Mouse (Mus musculus): ENCODE measurements around the gene Gm42791. TPM values are rescaled to one million over a fixed set of nuclear protein-coding genes. Genes with fewer than 3 reads are reported as not detected.

Gene Gm42791
- polyA plus RNA-seq, 1 experiment from 2014 or later, result 3.6 TPM

GRCm38 (mm10) chr5:148956898-148957535 is 37.9 kb downstream of the Gm42791 start:
- Histone ChIP-seq H3K4me1 (peaks cover 15% of the 10 kb centered on the region), H3K27ac (no peak overlapping the region), H3K9me3 (no peaks in the 10 kb centered on the region), H3K4me2 (replicated peaks) (no peak overlapping the region), H3K27me3 (replicated peaks) (no peaks in the 10 kb centered on the region), H3K9ac (no peak overlapping the region), H3K4me3 (no peak overlapping the region), H3K36me3 (no peaks in the 10 kb centered on the region)
- WGBS, result 64% methylated on average over 9 of the region's 9 CpGs
- no peak for ATAC-seq (ENCODE audit: low FRiP score, low read depth)

- Histone ChIP-seq H3K27me3 (replicated peaks) (no peaks in the 10 kb centered on the region), H3K9me3 (no peaks in the 10 kb centered on the region), H3K4me3 (no peak overlapping the region), H3K9ac (no peak overlapping the region), H3K4me2 (replicated peaks) (no peak overlapping the region), H3K36me3 (no peaks in the 10 kb centered on the region), H3K4me1 (peaks cover 15% of the 10 kb centered on the region), H3K27ac (no peak overlapping the region)
- 77% methylated on average over 9 of the region's 9 CpGs for WGBS
- ATAC-seq (ENCODE audit: low FRiP score, low read depth), result no peak
These were observed 38.9 kb downstream of the Gm42791 start for GRCm38 (mm10) chr5:148956091-148956490.

- ATAC-seq (ENCODE audit: low FRiP score, low read depth), result no peak
- Histone ChIP-seq H3K4me3 (no peak overlapping the region), H3K27me3 (replicated peaks) (no peaks in the 10 kb centered on the region), H3K4me2 (replicated peaks) (no peak overlapping the region), H3K9me3 (no peaks in the 10 kb centered on the region), H3K9ac (no peak overlapping the region), H3K4me1 (peaks cover 15% of the 10 kb centered on the region), H3K36me3 (no peaks in the 10 kb centered on the region), H3K27ac (no peak overlapping the region)
- 95% methylated on average over 6 of the region's 6 CpGs for WGBS
These were observed 39.4 kb downstream of the Gm42791 start for GRCm38 (mm10) chr5:148955575-148955974.

- Histone ChIP-seq H3K9ac (no peak overlapping the region), H3K36me3 (no peaks in the 10 kb centered on the region), H3K4me3 (no peak overlapping the region), H3K27me3 (replicated peaks) (no peaks in the 10 kb centered on the region), H3K4me2 (replicated peaks) (no peak overlapping the region), H3K27ac (no peak overlapping the region), H3K9me3 (no peaks in the 10 kb centered on the region), H3K4me1 (peaks cover 7% of the 10 kb centered on the region)
- 80% methylated on average over 22 of the region's 22 CpGs for WGBS
- no peak for ATAC-seq (ENCODE audit: low FRiP score, low read depth)
These were observed 40.5 kb downstream of the Gm42791 start for GRCm38 (mm10) chr5:148954314-148955060.

- Histone ChIP-seq H3K36me3 (no peaks in the 10 kb centered on the region), H3K27me3 (replicated peaks) (no peaks in the 10 kb centered on the region), H3K4me1 (no peaks in the 10 kb centered on the region), H3K27ac (no peak overlapping the region), H3K4me2 (replicated peaks) (no peak overlapping the region), H3K4me3 (no peak overlapping the region), H3K9me3 (no peaks in the 10 kb centered on the region), H3K9ac (no peak overlapping the region)
- 81% methylated on average over 5 of the region's 5 CpGs for WGBS
- ATAC-seq (ENCODE audit: low FRiP score, low read depth), result no peak
These were observed 41.8 kb downstream of the Gm42791 start for GRCm38 (mm10) chr5:148953098-148953497.

- 46% methylated on average over 6 of the region's 6 CpGs for WGBS
- no peak for ATAC-seq (ENCODE audit: low FRiP score, low read depth)
- Histone ChIP-seq H3K4me3 (no peak overlapping the region), H3K4me1 (no peaks in the 10 kb centered on the region), H3K36me3 (no peaks in the 10 kb centered on the region), H3K4me2 (replicated peaks) (no peak overlapping the region), H3K27me3 (replicated peaks) (no peaks in the 10 kb centered on the region), H3K9me3 (no peaks in the 10 kb centered on the region), H3K9ac (no peak overlapping the region), H3K27ac (no peak overlapping the region)
These were observed 42.5 kb downstream of the Gm42791 start for GRCm38 (mm10) chr5:148952419-148952818.

GRCm38 (mm10) chr5:148951360-148951759 is 43.6 kb downstream of the Gm42791 start:
- Histone ChIP-seq H3K9me3 (no peaks in the 10 kb centered on the region), H3K27ac (no peak overlapping the region), H3K4me1 (no peaks in the 10 kb centered on the region), H3K27me3 (replicated peaks) (no peaks in the 10 kb centered on the region), H3K9ac (no peak overlapping the region), H3K4me2 (replicated peaks) (no peak overlapping the region), H3K4me3 (no peak overlapping the region), H3K36me3 (no peaks in the 10 kb centered on the region)
- no peak for ATAC-seq (ENCODE audit: low FRiP score, low read depth)
- WGBS, result 94% methylated on average over 5 of the region's 5 CpGs

GRCm38 (mm10) chr5:148950064-148950463 is 44.9 kb downstream of the Gm42791 start:
- 37% methylated on average over 15 of the region's 15 CpGs for WGBS
- Histone ChIP-seq H3K9ac (no peak overlapping the region), H3K4me1 (no peaks in the 10 kb centered on the region), H3K4me3 (no peak overlapping the region), H3K4me2 (replicated peaks) (no peak overlapping the region), H3K9me3 (no peaks in the 10 kb centered on the region), H3K27me3 (replicated peaks) (no peaks in the 10 kb centered on the region), H3K27ac (no peak overlapping the region), H3K36me3 (no peaks in the 10 kb centered on the region)
- no peak for ATAC-seq (ENCODE audit: low FRiP score, low read depth)

- no peak for ATAC-seq (ENCODE audit: low FRiP score, low read depth)
- no peaks in the 10 kb centered on the region for H3K9me3 ChIP-seq
- H3K27ac ChIP-seq, result no peak overlapping the region
- no peak overlapping the region for H3K9ac ChIP-seq
- no peaks in the 10 kb centered on the region for H3K36me3 ChIP-seq
- H3K4me2 ChIP-seq (replicated peaks), result no peak overlapping the region
- 76% methylated on average over 9 of the region's 9 CpGs for WGBS
- H3K4me1 ChIP-seq, result peaks cover 5% of the 10 kb centered on the region
- no peaks in the 10 kb centered on the region for H3K27me3 ChIP-seq (replicated peaks)
- H3K4me3 ChIP-seq, result no peak overlapping the region
These were observed 46.4 kb downstream of the Gm42791 start for GRCm38 (mm10) chr5:148948577-148948976.

- Histone ChIP-seq H3K9ac (no peak overlapping the region), H3K4me3 (no peak overlapping the region), H3K4me2 (replicated peaks) (no peak overlapping the region), H3K36me3 (no peaks in the 10 kb centered on the region), H3K4me1 (peaks cover 12% of the 10 kb centered on the region), H3K27ac (no peak overlapping the region), H3K27me3 (replicated peaks) (no peaks in the 10 kb centered on the region), H3K9me3 (peaks cover 2% of the 10 kb centered on the region; the same call in 1 of the 2 replicates)
- WGBS, result 77% methylated on average over 4 of the region's 4 CpGs
- no peak for ATAC-seq (ENCODE audit: low FRiP score, low read depth)
These were observed 47.5 kb downstream of the Gm42791 start for GRCm38 (mm10) chr5:148947412-148947811.

- Histone ChIP-seq H3K27me3 (replicated peaks) (no peaks in the 10 kb centered on the region), H3K9me3 (peaks cover 4% of the 10 kb centered on the region; the same call in 1 of the 2 replicates), H3K4me3 (no peak overlapping the region), H3K9ac (no peak overlapping the region), H3K27ac (no peak overlapping the region), H3K36me3 (no peaks in the 10 kb centered on the region), H3K4me2 (replicated peaks) (no peak overlapping the region), H3K4me1 (peaks cover 12% of the 10 kb centered on the region)
- no peak for ATAC-seq (ENCODE audit: low FRiP score, low read depth)
- 77% methylated on average over 5 of the region's 5 CpGs for WGBS
These were observed 48.2 kb downstream of the Gm42791 start for GRCm38 (mm10) chr5:148946787-148947186.

- no peak overlapping the region for H3K4me2 ChIP-seq (replicated peaks)
- H3K4me3 ChIP-seq, result no peak overlapping the region
- WGBS, result 73% methylated on average over 2 of the region's 2 CpGs
- no peaks in the 10 kb centered on the region for H3K36me3 ChIP-seq
- H3K27ac ChIP-seq, result no peak overlapping the region
- no peak for ATAC-seq (ENCODE audit: low FRiP score, low read depth)
- no peak overlapping the region for H3K9ac ChIP-seq
- H3K9me3 ChIP-seq, result peaks cover 4% of the 10 kb centered on the region; the same call in 1 of the 2 replicates
- no peaks in the 10 kb centered on the region for H3K27me3 ChIP-seq (replicated peaks)
- peaks cover 12% of the 10 kb centered on the region for H3K4me1 ChIP-seq
These were observed 49.2 kb downstream of the Gm42791 start for GRCm38 (mm10) chr5:148945735-148946134.
